Mouse (Mus musculus) stomach, postnatal 0 days (tissue): ENCODE data around the gene Apba2. TPM values are rescaled to one million over a fixed set of nuclear protein-coding genes. Genes with fewer than 3 reads are reported as not detected.

Source experiments
- ATAC-seq: fragments of 200-750 bp; cut with Nextera tagmentation; 2 replicates; pipeline ENCODE4 v1.8.0; 2017; ENCODE audit not compliant: low FRiP score, low TSS enrichment
- DNase-seq: peaks from one replicate; pipeline ENCODE4 v3.0.0-alpha.2; 2016; ENCODE audit warnings: low spot score
- H3K27ac ChIP-seq: fragments of 300-500 bp; sonication (generic); replicated peaks from 2 replicates; pipeline ENCODE4 v1.5.1; 2014; ENCODE audit warnings: mild to moderate bottlenecking, control low read depth
- H3K27me3 ChIP-seq: fragments of 300-500 bp; sonication (generic); 2 replicates; pipeline ENCODE4 v1.6.1; 2014; ENCODE audit warnings: low read length; ENCODE audit not compliant: control insufficient read depth, insufficient read depth
- H3K36me3 ChIP-seq: fragments of 300-500 bp; sonication (generic); 2 replicates; pipeline ENCODE4 v1.6.1; 2014; ENCODE audit warnings: low read length, mixed read lengths; ENCODE audit not compliant: control insufficient read depth, insufficient read depth
- H3K4me1 ChIP-seq: fragments of 300-500 bp; sonication (generic); replicated peaks from 2 replicates; pipeline ENCODE4 v1.6.1; 2014; ENCODE audit warnings: antibody characterized with exemption; ENCODE audit not compliant: control insufficient read depth, insufficient read depth
- H3K4me2 ChIP-seq: fragments of 300-500 bp; sonication (generic); replicated peaks from 2 replicates; pipeline ENCODE4 v1.6.1; 2014; ENCODE audit warnings: low read depth, mild to moderate bottlenecking, control low read depth, moderate library complexity
- H3K4me3 ChIP-seq: fragments of 300-500 bp; sonication (generic); 2 replicates; pipeline ENCODE4 v1.5.1; 2014; ENCODE audit warnings: low read depth, low read length, control low read depth
- H3K9ac ChIP-seq: fragments of 300-500 bp; sonication (generic); 2 replicates; pipeline ENCODE4 v1.6.1; 2014; ENCODE audit warnings: mild to moderate bottlenecking, low read length, control low read depth, mixed read lengths
- H3K9me3 ChIP-seq: fragments of 300-500 bp; sonication (generic); 2 replicates; pipeline ENCODE4 v1.6.1; 2016; ENCODE audit warnings: low read length; ENCODE audit not compliant: control insufficient read depth
- CTCF ChIP-seq: IDR thresholded peaks from 2 replicates; pipeline ENCODE4 v1.5.1; 2016; ENCODE audit warnings: antibody characterized with exemption, low read depth, mild to moderate bottlenecking, moderate library complexity
- EP300 ChIP-seq: optimal IDR thresholded peaks from 2 replicates; pipeline ENCODE3; 2016; ENCODE audit warnings: antibody characterized with exemption
- WGBS: fragments of 180-500 bp; shearing (Covaris S2); extraction: QIAGEN DNeasy Blood & Tissue Kit; methylation state at CpG from one replicate; pipeline ENCODE4 v1.1.7; 2014; 5-methylcytosine and 5-hydroxymethylcytosine counted together
- polyA plus RNA-seq: library from polyadenylated mRNA; unstranded; fragments of >200 nt; fragmentation: Nextera tagmentation; extraction: Ambion mirVana; gene quantifications from 2 replicates; pipeline ENCODE4 v1.2.1, GENCODE M21; 2015

Apba2 gene
- polyA plus RNA-seq, 1 experiment from 2014 or later = 2.6 TPM

- no peaks in the 10 kb centered on the region for H3K4me1 ChIP-seq
- ATAC-seq = no peak
- DNase-seq = no peak
- no peak overlapping the region for H3K9ac ChIP-seq
- H3K4me3 ChIP-seq = no peak overlapping the region
- H3K36me3 ChIP-seq = no peaks in the 10 kb centered on the region
- H3K9me3 ChIP-seq = no peaks in the 10 kb centered on the region
- H3K4me2 ChIP-seq = no peak overlapping the region
- no peak overlapping the region for H3K27ac ChIP-seq
- no peaks in the 10 kb centered on the region for H3K27me3 ChIP-seq
- 65% methylated on average over 9 of the region's 9 CpGs for WGBS
- TF ChIP-seq EP300 (no peak), CTCF (no peak)
Observed at GRCm38 (mm10) chr7:64596652-64597051, 95.1 kb downstream of the Apba2 start.

GRCm38 (mm10) chr7:64609866-64610265 is 108.4 kb downstream of the Apba2 start:
- H3K9ac ChIP-seq = no peak overlapping the region
- 81% methylated on average over 3 of the region's 3 CpGs for WGBS
- H3K36me3 ChIP-seq = no peaks in the 10 kb centered on the region
- no peak overlapping the region for H3K4me3 ChIP-seq
- TF ChIP-seq CTCF (no peak), EP300 (no peak)
- H3K27ac ChIP-seq = no peak overlapping the region
- H3K27me3 ChIP-seq = no peaks in the 10 kb centered on the region
- 0 out of 2 replicates have a peak, but pooled peaks cover 3% of the 10 kb centered on the region for H3K9me3 ChIP-seq
- H3K4me1 ChIP-seq = no peaks in the 10 kb centered on the region
- ATAC-seq = no peak
- DNase-seq = no peak
- no peak overlapping the region for H3K4me2 ChIP-seq

- Histone ChIP-seq H3K9ac (no peak overlapping the region), H3K36me3 (no peaks in the 10 kb centered on the region), H3K4me3 (no peak overlapping the region), H3K4me1 (no peaks in the 10 kb centered on the region), H3K4me2 (no peak overlapping the region), H3K9me3 (0 out of 2 replicates have a peak, but pooled peaks cover 3% of the 10 kb centered on the region), H3K27me3 (no peaks in the 10 kb centered on the region), H3K27ac (no peak overlapping the region)
- 71% methylated on average over 4 of the region's 4 CpGs for WGBS
- TF ChIP-seq EP300 = no peak
- peak; percentile 40; the same call in 1 of the 2 replicates for TF ChIP-seq CTCF
- ATAC-seq (no peak), DNase-seq (no peak)
Observed at GRCm38 (mm10) chr7:64610875-64611274, 109.4 kb downstream of the Apba2 start.

- DNase-seq (no peak), ATAC-seq (no peak)
- WGBS = 88% methylated on average over 4 of the region's 4 CpGs
- H3K4me2 ChIP-seq = no peak overlapping the region
- H3K27me3 ChIP-seq = no peaks in the 10 kb centered on the region
- H3K4me3 ChIP-seq = no peak overlapping the region
- no peak overlapping the region for H3K27ac ChIP-seq
- H3K9ac ChIP-seq = no peak overlapping the region
- no peaks in the 10 kb centered on the region for H3K36me3 ChIP-seq
- no peaks in the 10 kb centered on the region for H3K4me1 ChIP-seq
- no peak for TF ChIP-seq CTCF
- TF ChIP-seq EP300 = no peak
- no peaks in the 10 kb centered on the region for H3K9me3 ChIP-seq
Observed at GRCm38 (mm10) chr7:64619261-64619660, 117.8 kb downstream of the Apba2 start.

GRCm38 (mm10) chr7:64626494-64626893 is 125.0 kb downstream of the Apba2 start:
- WGBS = 39% methylated on average over 8 of the region's 8 CpGs
- Histone ChIP-seq H3K4me2 (no peak overlapping the region), H3K9ac (no peak overlapping the region), H3K4me1 (no peaks in the 10 kb centered on the region), H3K27me3 (no peaks in the 10 kb centered on the region), H3K9me3 (no peaks in the 10 kb centered on the region), H3K4me3 (no peak overlapping the region), H3K27ac (no peak overlapping the region), H3K36me3 (no peaks in the 10 kb centered on the region)
- no peak for ATAC-seq
- DNase-seq = no peak
- TF ChIP-seq CTCF (no peak), EP300 (no peak)

GRCm38 (mm10) chr7:64627972-64628655 is 126.6 kb downstream of the Apba2 start:
- no peaks in the 10 kb centered on the region for H3K9me3 ChIP-seq
- no peak for ATAC-seq
- TF ChIP-seq EP300 (no peak), CTCF (no peak)
- no peaks in the 10 kb centered on the region for H3K27me3 ChIP-seq
- WGBS = 60% methylated on average over 8 of the region's 8 CpGs
- H3K4me1 ChIP-seq = no peaks in the 10 kb centered on the region
- H3K27ac ChIP-seq = no peak overlapping the region
- H3K4me3 ChIP-seq = no peak overlapping the region
- no peak overlapping the region for H3K4me2 ChIP-seq
- no peak for DNase-seq
- H3K36me3 ChIP-seq = no peaks in the 10 kb centered on the region
- no peak overlapping the region for H3K9ac ChIP-seq
